Mouse (Mus musculus) MEL (cell line): Measurements from ENCODE around the gene Clasrp. TPM values are rescaled to one million over a fixed set of nuclear protein-coding genes. Genes with fewer than 3 reads are reported as not detected.

ENCODE experiments used
- DNase-seq: peaks from one replicate; pipeline ENCODE4 v3.0.0; 2011; ENCODE audit warnings: low read depth, low spot score
- H3K27ac ChIP-seq: 2 replicates; pipeline ENCODE4 v1.5.1; 2012; ENCODE audit warnings: low read depth, mild to moderate bottlenecking, control low read depth, low read length, moderate library complexity; ENCODE audit not compliant: control insufficient read depth
- H3K27me3 ChIP-seq, 2 experiments: fragments of 150-350 bp in 1 of 2; sonication (generic) in 1 of 2; 2 replicates each; pipeline ENCODE4 v1.6.1; 2012; ENCODE audit warnings: low read length in 2 of 2, mild to moderate bottlenecking in 2 of 2, improper control_type of control experiment in 1 of 2, moderate library complexity in 1 of 2; ENCODE audit not compliant: insufficient read depth in 2 of 2, control insufficient read depth in 1 of 2
- H3K36me3 ChIP-seq, 2 experiments: 2 replicates each; pipeline ENCODE4 v1.6.1; 2012 to 2014; ENCODE audit warnings: low read length in 2 of 2, improper control_type of control experiment in 1 of 2, inconsistent platforms in 1 of 2, mild to moderate bottlenecking in 1 of 2; ENCODE audit not compliant: insufficient read depth in 2 of 2, control insufficient read depth in 1 of 2
- H3K4me1 ChIP-seq, 2 experiments: fragments of 150-350 bp in 1 of 2; sonication (generic) in 1 of 2; 2 replicates each; pipeline ENCODE4 v1.6.1; 2012; ENCODE audit warnings: low read length in 2 of 2, improper control_type of control experiment in 1 of 2, mild to moderate bottlenecking in 1 of 2; ENCODE audit not compliant: insufficient read depth in 2 of 2, control insufficient read depth in 1 of 2
- H3K4me3 ChIP-seq, 2 experiments: fragments of 150-350 bp in 1 of 2; sonication (generic) in 1 of 2; 2 replicates each; pipeline ENCODE4 v1.5.1; 2012; ENCODE audit warnings: low read depth in 2 of 2, low read length in 2 of 2, mild to moderate bottlenecking in 2 of 2, moderate library complexity in 2 of 2, control low read depth in 1 of 2, improper control_type of control experiment in 1 of 2; ENCODE audit not compliant: control insufficient read depth in 1 of 2, insufficient read depth in 1 of 2
- H3K79me2 ChIP-seq: 2 replicates; pipeline ENCODE4 v1.6.1; 2012; ENCODE audit warnings: mild to moderate bottlenecking, low read length, moderate library complexity; ENCODE audit not compliant: control insufficient read depth, poor library complexity, insufficient read depth
- H3K9ac ChIP-seq: 2 replicates; pipeline ENCODE4 v1.6.1; 2012; ENCODE audit warnings: low read depth, mild to moderate bottlenecking, control low read depth, low read length, moderate library complexity; ENCODE audit not compliant: control insufficient read depth, poor library complexity, severe bottlenecking
- H3K9me3 ChIP-seq: fragments of 150-350 bp; sonication (generic); replicated peaks from 2 replicates; pipeline ENCODE4 v1.6.1; 2012; ENCODE audit warnings: mild to moderate bottlenecking, low read length, improper control_type of control experiment, moderate library complexity; ENCODE audit not compliant: insufficient read depth
- BHLHE40 ChIP-seq: IDR thresholded peaks from 2 replicates; pipeline ENCODE4 v1.6.1; 2012; ENCODE audit warnings: low read depth, mild to moderate bottlenecking, inconsistent platforms, low read length, improper control_type of control experiment, borderline replicate concordance
- CHD1 ChIP-seq: IDR thresholded peaks from 2 replicates; pipeline ENCODE4 v1.6.1; 2012; ENCODE audit warnings: low read depth, mild to moderate bottlenecking, inconsistent platforms, low read length, improper control_type of control experiment
- ELF1 ChIP-seq: IDR thresholded peaks from 2 replicates; pipeline ENCODE4 v1.6.1; 2014; ENCODE audit warnings: low read depth, mild to moderate bottlenecking, inconsistent platforms, low read length, improper control_type of control experiment, moderate library complexity
- JUND ChIP-seq: IDR thresholded peaks from 2 replicates; pipeline ENCODE4 v1.6.1; 2011; ENCODE audit warnings: low read depth, mild to moderate bottlenecking, improper control_type of control experiment, low read length
- KAT2A ChIP-seq: conservative IDR thresholded peaks from 2 replicates; pipeline ENCODE4 v1.6.1; 2012; ENCODE audit warnings: low read depth, low read length, improper control_type of control experiment, inconsistent platforms
- MAX ChIP-seq: IDR thresholded peaks from 2 replicates; pipeline ENCODE4 v1.6.1; 2011; ENCODE audit warnings: low read length, improper control_type of control experiment
- MAZ ChIP-seq: IDR thresholded peaks from 2 replicates; pipeline ENCODE4 v1.6.1; 2012; ENCODE audit warnings: low read depth, mild to moderate bottlenecking, inconsistent platforms, low read length, improper control_type of control experiment
- MXI1 ChIP-seq: IDR thresholded peaks from 2 replicates; pipeline ENCODE4 v1.6.1; 2011; ENCODE audit warnings: mild to moderate bottlenecking, low read depth, low read length, improper control_type of control experiment
- MYC ChIP-seq: IDR thresholded peaks from 2 replicates; pipeline ENCODE4 v1.6.1; 2011; ENCODE audit warnings: low read depth, mild to moderate bottlenecking, low read length, improper control_type of control experiment, moderate library complexity
- NELFE ChIP-seq: IDR thresholded peaks from 2 replicates; pipeline ENCODE4 v1.6.1; 2011; ENCODE audit warnings: low read depth, low read length, improper control_type of control experiment
- NRF1 ChIP-seq: IDR thresholded peaks from 2 replicates; pipeline ENCODE4 v1.6.1; 2014; ENCODE audit warnings: low read depth, mild to moderate bottlenecking, inconsistent platforms, low read length, improper control_type of control experiment, moderate library complexity; ENCODE audit not compliant: poor library complexity, insufficient read depth, severe bottlenecking
- POLR2A ChIP-seq, 2 experiments: IDR thresholded peaks; 2 replicates each; pipeline ENCODE4 v1.6.1; 2011 to 2012; ENCODE audit warnings: low read length in 2 of 2, mild to moderate bottlenecking in 2 of 2, control low read depth in 1 of 2, improper control_type of control experiment in 1 of 2, low read depth in 1 of 2, moderate library complexity in 1 of 2; ENCODE audit not compliant: control insufficient read depth in 1 of 2, insufficient read depth in 1 of 2, poor library complexity in 1 of 2
- RAD21 ChIP-seq: IDR thresholded peaks from 2 replicates; pipeline ENCODE4 v1.6.1; 2011; ENCODE audit warnings: mild to moderate bottlenecking, low read depth, low read length, improper control_type of control experiment
- SIN3A ChIP-seq: IDR thresholded peaks from 2 replicates; pipeline ENCODE4 v1.6.1; 2012; ENCODE audit warnings: low read length, improper control_type of control experiment, inconsistent platforms
- TBP ChIP-seq: IDR thresholded peaks from 2 replicates; pipeline ENCODE4 v1.8.0; 2011; ENCODE audit warnings: low read depth, low read length, improper control_type of control experiment
- USF1 ChIP-seq: IDR thresholded peaks from 2 replicates; pipeline ENCODE4 v1.6.1; 2014; ENCODE audit warnings: low read depth, mild to moderate bottlenecking, inconsistent platforms, low read length, improper control_type of control experiment, moderate library complexity
- USF2 ChIP-seq, 2 experiments: IDR thresholded peaks; 2 replicates each; pipeline ENCODE4 v1.6.1; 2011 to 2012; ENCODE audit warnings: improper control_type of control experiment in 2 of 2, low read length in 2 of 2, borderline replicate concordance in 1 of 2, inconsistent platforms in 1 of 2, low read depth in 1 of 2, mild to moderate bottlenecking in 1 of 2; ENCODE audit not compliant: insufficient read depth in 1 of 2
- ZNF384 ChIP-seq: IDR thresholded peaks from 2 replicates; pipeline ENCODE4 v1.6.1; 2012; ENCODE audit warnings: low read depth, mild to moderate bottlenecking, inconsistent platforms, low read length, improper control_type of control experiment
- polyA plus RNA-seq, 2 experiments: library from polyadenylated mRNA; stranded (reverse) in 1 of 2; unstranded in 1 of 2; fragments of >175 nt in 1 of 2; fragments of >200 nt in 1 of 2; gene quantifications; 2 replicates each; pipeline versions ENCODE4 v1.2.1 to v1.2.4; 2012; ENCODE audit warnings: low replicate concordance in 2 of 2, low read depth in 1 of 2; ENCODE audit not compliant: insufficient read length in 2 of 2, insufficient read depth in 1 of 2, missing spikeins in 1 of 2
- total RNA-seq: library from RNA; depleted of rRNA; stranded (reverse); fragments of 300-350 nt; gene quantifications from 2 replicates; pipeline ENCODE4 v1.2.3, GENCODE M21; 2012

The Clasrp gene
- total and polyA plus RNA-seq, 3 experiments: 31.1 to 62.2 TPM; not detected in 1

DNA sequence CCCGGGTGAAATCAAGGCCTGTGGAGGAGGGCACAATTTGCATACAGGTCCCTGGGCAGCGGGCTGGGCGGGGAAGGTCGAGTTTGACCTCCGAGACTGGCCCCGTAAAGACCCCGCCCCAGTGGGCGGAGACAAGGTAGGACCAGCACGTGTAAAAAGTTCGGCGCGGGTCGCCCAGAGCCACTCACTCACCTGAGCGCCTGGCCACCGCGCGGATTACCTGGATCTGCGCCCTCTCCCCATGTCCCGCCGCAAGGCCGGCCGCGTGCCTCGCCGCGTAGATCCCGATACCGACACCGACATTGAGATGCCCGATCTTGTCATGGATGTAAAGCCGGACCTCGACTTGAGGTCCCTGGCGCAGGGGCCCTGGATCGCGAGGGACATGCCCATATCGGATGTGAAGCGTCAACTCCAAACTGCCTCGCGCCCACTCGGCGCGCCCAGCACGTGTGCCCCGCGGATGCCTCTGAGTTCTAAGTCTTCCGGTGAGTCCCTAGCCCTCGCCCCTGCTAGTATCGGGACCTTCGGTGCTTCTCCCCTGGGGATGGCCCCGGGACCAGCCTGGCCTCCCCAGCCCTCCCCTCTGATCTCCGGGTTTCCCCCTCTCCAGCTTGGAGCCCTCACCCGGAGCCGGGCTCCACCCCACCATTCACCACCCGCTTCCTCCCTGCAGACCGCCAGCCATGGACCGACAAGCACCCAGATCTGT lies 27.0 kb downstream of the Clasrp start, which contains the start of the genes Zfp296 and Gemin7:
Gene Zfp296 (plus strand): TSS at position 147 of the 712 bp plus-strand sequence.
Gene Gemin7 (minus strand): TSS at position 455 of the 712 bp plus-strand sequence.
- Histone ChIP-seq H3K36me3 (peaks cover 0 to 11% of the 10 kb centered on the region in 2 experiments; a peak in 2 of 4 replicates), H3K9ac (peak within 1 kb of the TSS; percentile 75), H3K9me3 (no peaks in the 10 kb centered on the region), H3K79me2 (peaks cover 15% of the 10 kb centered on the region), H3K4me3 (peak within 1 kb of the TSS; percentile 66), H3K27ac (peak within 1 kb of the TSS; percentile 26), H3K27me3 (no peaks in the 10 kb centered on the region), H3K4me1 (peaks cover 2 to 10% of the 10 kb centered on the region in 2 experiments; a peak in 3 of 4 replicates)
- peak; percentile 66 for DNase-seq
- peak in 1 of 2 experiments; percentile 12; a peak in 2 of 4 replicates for TF ChIP-seq POLR2A (IDR thresholded peaks at IDR 0.05; ENCODE audit: control insufficient read depth in 1 of 2, insufficient read depth in 1 of 2, low read depth in 1 of 2, low read length in 2 of 2, poor library complexity in 1 of 2)
- peak; percentile 73 for TF ChIP-seq MYC
- no peak for TF ChIP-seq USF1
- TF ChIP-seq BHLHE40: peak; percentile 48
- no peak for TF ChIP-seq RAD21
- TF ChIP-seq MXI1: peak; percentile 82
- TF ChIP-seq TBP: no peak
- TF ChIP-seq JUND: no peak
- TF ChIP-seq SIN3A: no peak
- no peak for TF ChIP-seq ZNF384
- TF ChIP-seq NRF1: no peak
- peak; percentile 92 for TF ChIP-seq MAX
- TF ChIP-seq NELFE: peak; percentile 27; the same call in 1 of the 2 replicates
- no peak for TF ChIP-seq USF2 (IDR thresholded peaks at IDR 0.05; ENCODE audit: borderline replicate concordance in 1 of 2, insufficient read depth in 1 of 2, low read depth in 1 of 2, low read length in 2 of 2)
- no peak for TF ChIP-seq KAT2A
- no peak for TF ChIP-seq CHD1

DNA sequence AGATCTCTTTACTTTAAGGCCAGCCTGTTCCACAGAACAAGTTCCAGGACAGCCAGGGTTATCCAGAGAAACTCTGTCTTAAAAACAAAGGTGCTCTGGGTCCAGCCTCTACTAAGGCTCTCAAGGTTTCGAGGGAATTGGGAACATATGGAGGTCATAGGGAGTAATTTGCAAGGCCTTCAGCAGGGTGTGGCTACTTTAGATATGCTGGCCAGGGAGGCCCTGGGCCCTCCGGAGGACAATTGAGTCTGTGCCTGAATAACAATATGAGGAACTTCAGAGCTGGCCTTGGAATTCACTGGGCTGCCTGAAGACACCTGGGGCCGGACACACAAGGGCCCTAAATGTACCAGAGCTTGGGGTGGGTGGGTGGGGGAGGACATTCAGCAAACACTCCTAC lies 28.7 kb downstream of the Clasrp start:
- TF ChIP-seq ELF1: no peak
- no peak for TF ChIP-seq MAX
- TF ChIP-seq BHLHE40: no peak
- no peak for TF ChIP-seq POLR2A (IDR thresholded peaks at IDR 0.05; ENCODE audit: control insufficient read depth in 1 of 2, insufficient read depth in 1 of 2, low read depth in 1 of 2, low read length in 2 of 2, poor library complexity in 1 of 2)
- TF ChIP-seq MAZ: no peak
- TF ChIP-seq MXI1: no peak

More for the DNA sequence above, 28.7 kb downstream of the Clasrp start:
- peaks cover 0 to 19% of the 10 kb centered on the region in 2 experiments; a peak in 2 of 4 replicates for H3K36me3 ChIP-seq
- no peaks in the 10 kb centered on the region for H3K9me3 ChIP-seq
- no peaks in the 10 kb centered on the region for H3K27me3 ChIP-seq
- H3K79me2 ChIP-seq: peaks cover 26% of the 10 kb centered on the region
- no peak overlapping the region for H3K9ac ChIP-seq
- H3K4me3 ChIP-seq: no peak overlapping the region
- no peak for DNase-seq
- peaks cover 2 to 14% of the 10 kb centered on the region in 2 experiments; a peak in 3 of 4 replicates for H3K4me1 ChIP-seq
- no peak overlapping the region for H3K27ac ChIP-seq
